Mouse (Mus musculus) CD4-positive, CD25-positive, alpha-beta regulatory T cell, adult 4 months (primary cell): Measurements from ENCODE around the gene Dab1. TPM values are rescaled to one million over a fixed set of nuclear protein-coding genes. Genes with fewer than 3 reads are reported as not detected.

Experiments used
- ATAC-seq: one replicate; pipeline ENCODE4 v1.8.0; 2017
- polyA plus RNA-seq, 2 experiments: library from polyadenylated mRNA; unstranded; fragments of 100-300 nt; shearing (Covaris generic); gene quantifications; one replicate each; pipeline ENCODE4 v1.2.1; 2017

Gene Dab1
- polyA plus RNA-seq, 2 experiments from 2014 or later: 0.26 TPM; not detected in 1

DNA sequence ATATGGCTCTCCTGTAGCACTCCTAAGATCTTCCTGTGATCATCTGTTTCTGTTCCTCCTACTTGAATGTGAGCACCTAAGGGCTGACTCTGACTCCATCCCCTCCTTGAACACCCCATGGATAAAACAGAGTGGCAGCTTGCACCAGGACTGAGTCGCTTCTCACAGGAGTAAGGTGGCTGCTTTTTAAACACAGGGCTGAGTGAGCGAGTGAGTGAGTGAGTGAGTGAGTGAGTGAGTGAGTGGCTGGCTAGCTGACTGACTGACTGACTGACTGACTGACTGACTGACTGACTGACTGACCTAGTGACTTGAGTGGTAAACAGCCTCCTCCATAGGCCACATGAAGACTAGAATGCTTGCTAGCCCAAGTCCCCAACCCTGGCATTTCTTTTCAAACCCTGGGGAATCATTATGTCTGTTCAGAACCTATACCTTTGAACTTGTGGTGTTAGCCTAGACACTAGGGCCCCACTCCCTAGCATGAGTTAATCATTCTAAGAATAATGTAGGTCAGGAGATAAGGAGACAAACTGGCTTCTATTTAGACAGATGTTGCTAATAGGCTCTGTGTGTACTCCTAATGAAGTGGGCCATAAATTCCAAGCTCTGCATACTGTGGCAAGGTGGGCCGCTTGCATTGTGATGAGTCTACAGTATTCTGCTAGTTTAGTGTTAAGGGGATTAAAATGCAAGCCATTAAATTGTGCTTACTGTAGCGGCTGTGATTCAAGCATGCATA lies 910.9 kb downstream of the Dab1 start:
- no peak for ATAC-seq

DNA sequence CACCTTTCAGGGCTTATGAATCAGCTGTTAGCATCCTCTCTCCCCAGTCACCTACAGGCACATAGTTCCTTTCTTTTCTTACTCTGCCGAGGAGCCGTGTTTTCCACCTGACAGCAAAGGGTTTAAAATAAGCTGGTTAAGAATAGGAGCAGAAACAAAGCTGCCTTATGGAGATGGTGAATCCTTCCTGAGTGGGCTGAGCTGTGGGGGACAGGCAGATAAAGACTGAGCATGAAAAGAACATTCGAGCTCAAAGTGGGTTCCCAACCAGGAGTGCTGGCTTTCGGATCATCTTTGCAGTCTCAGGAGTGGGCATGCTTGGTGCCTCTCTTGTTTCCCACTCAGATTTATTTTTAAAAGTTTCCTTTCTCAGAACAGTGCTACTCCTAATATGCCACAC lies 913.7 kb downstream of the Dab1 start:
- no peak for ATAC-seq

- ATAC-seq: no peak
These were observed 919.3 kb downstream of the Dab1 start for GRCm38 (mm10) chr4:104538420-104538819.

DNA sequence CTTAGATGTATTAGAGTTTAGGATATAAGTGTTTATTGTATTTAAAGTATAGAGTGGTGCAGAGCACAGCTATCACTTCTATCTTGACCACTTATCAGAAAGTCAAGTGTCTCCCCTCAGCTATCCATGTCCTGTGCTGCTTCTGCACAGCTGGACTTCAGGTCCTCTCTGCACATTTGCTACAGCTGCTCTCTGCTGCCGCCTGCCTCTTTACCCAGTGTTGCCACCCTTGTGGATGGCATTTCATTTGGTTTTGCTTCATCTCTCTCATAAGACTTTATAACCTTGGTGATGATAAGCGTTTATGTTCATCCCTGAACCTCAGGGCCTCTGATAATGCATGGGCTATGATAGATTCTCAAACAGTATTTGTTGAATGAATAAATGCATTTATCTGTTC lies 919.9 kb downstream of the Dab1 start:
- ATAC-seq: no peak

DNA sequence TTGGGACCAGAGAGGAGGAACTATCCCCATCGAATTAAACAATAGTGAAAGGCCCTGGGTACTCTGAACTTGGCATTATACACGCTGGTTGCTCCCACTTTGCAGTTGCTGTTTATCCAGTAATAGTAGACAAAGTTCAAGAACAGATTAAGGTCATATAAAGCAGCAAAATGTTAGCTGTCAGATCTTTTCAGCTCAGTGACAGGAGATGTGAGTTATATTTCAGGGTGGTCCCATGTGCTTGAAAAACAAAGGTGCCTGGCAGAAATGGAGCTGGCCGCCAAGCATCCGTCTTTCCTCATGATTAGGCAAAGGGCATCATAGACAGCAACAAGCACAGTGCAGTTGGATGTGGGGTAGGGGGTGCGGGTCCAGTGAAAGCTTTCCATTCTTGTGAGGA lies 927.9 kb downstream of the Dab1 start:
- ATAC-seq: no peak

DNA sequence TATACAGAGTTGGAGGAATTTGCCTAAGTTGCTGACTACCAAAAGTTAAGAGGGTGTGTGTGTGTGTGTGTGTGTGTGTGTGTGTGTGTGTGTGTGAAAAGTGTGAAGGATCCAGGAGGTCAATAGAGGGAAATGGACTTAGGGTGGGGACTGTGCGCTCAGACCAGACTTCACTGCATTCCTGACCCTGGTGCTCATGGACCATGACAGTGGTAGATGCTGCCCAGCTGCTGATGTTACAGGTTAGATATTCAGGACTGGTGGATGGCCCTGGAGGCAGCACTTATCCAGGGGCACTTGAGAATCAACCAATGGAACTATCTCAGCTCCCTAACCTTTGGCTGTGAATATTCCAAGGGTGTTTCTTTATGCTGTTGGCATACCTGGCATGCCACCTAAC lies 929.1 kb downstream of the Dab1 start:
- ATAC-seq: no peak

- ATAC-seq: no peak
These were observed 931.5 kb downstream of the Dab1 start for GRCm38 (mm10) chr4:104550581-104551205.

- ATAC-seq: no peak
These were observed 932.4 kb downstream of the Dab1 start for GRCm38 (mm10) chr4:104551390-104552070.

DNA sequence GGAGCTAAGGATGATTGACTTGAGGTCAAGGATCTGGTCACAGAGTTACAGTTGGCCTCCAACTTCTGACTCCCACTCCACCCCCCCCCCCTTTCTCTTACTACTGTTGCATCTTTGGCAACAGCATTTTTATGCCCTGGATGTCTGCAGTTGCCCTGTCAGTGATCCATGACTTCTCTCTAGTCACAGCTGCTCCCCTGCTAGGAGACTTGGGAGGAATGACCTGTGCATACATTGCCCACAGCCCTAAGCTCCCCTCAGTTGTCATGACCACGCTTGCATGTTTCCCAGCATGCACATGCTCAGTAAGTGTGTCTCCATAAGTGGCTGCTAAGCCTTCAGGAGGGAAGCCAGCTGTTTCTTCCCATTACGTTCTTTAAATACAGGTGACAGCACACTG lies 936.2 kb downstream of the Dab1 start:
- ATAC-seq: no peak

- no peak for ATAC-seq
These were observed 944.4 kb downstream of the Dab1 start for GRCm38 (mm10) chr4:104563512-104563911.

- no peak for ATAC-seq
These were observed 951.4 kb downstream of the Dab1 start for GRCm38 (mm10) chr4:104570523-104570922.

- no peak for ATAC-seq
These were observed 953.3 kb downstream of the Dab1 start for GRCm38 (mm10) chr4:104572440-104572839.

DNA sequence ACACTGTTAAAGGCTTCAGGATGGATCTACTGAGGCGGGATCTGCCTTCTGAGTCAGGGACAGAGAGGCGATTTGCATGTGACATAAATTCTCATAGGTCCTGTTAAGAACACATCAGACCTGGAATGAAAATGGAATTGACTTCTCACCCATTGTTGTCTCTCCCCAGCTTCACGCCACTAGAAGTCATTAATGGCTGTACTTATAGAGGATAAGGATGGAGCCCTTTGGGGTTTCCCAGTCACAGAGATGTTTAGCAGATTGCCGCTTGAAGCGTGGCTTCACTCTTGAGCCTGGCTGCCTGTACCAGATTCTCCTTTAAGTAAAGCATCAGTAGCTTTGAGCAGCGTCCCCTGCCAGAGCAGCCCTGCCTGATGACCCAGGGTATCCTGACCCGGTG lies 954.3 kb downstream of the Dab1 start:
- no peak for ATAC-seq

- ATAC-seq: no peak
These were observed 959.2 kb downstream of the Dab1 start for GRCm38 (mm10) chr4:104578370-104578769.

DNA sequence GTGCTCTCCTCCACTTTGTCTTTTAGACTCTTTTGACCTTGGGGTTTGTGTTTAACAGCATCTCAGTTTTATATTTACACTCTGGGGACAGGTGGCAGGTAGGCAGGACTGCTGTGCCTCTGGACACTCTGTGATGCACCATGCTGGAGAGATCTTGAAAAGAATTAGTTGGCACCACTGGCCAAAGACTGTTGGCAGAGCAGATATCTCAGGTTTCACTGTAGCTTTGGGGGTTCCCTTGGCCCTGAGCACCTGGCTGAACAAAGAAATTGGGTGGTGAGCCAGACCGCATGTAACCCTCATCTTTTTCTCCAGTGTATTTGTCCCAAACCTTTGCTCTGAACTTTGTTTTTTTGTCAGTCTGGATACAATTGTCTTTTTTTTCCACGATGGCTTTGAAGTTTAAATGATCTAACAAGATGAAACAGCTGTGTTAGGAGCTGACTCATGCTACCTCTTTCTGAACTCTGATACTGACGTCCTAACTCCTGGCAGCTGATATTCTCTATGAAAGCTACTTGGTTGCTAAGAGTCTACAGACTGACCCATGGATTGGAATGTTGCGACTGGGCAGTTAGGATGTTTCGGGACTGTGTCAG lies 960.9 kb downstream of the Dab1 start:
- ATAC-seq: no peak

GRCm38 (mm10) chr4:104582726-104583125 lies 963.6 kb downstream of the Dab1 start:
- no peak for ATAC-seq

DNA sequence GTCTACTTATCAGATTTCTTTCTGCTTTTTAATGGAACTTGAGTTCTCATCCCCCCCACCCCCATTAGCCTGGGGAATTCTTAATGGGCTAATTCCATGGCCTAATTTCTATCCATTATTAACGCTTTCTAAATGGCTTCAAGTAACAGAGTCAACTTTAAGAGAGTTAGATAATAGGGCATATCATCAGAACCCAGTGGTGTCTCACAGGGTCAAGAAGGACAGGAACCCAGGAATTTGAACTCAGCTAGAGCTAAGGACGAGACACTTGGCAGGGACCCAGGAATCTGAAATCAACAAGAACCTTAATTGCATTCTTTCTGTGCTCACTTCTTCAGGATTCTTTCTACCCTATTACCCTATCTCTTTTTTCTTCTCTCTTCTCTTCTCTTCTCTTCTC lies 968.7 kb downstream of the Dab1 start:
- no peak for ATAC-seq

DNA sequence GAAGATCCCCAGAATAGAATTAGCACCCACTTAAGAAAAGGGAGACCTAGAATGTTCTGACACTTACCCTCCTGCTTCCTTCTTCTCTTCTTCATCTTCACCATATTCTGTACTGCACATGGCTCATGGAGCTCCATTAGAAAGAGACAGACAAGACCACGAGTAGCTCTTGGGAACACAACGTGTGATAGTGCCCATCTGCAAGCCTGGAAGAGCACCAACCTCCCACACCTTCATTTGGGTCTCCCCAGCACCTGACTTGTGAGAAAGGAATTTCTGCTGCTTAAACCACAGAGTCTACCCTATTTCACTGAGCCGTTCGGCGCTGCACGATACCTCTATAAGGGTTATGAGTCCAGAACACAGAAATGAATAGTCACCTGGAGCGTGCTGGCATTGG lies 977.8 kb downstream of the Dab1 start:
- ATAC-seq: no peak

- no peak for ATAC-seq
These were observed 978.6 kb downstream of the Dab1 start for GRCm38 (mm10) chr4:104597490-104598465.

DNA sequence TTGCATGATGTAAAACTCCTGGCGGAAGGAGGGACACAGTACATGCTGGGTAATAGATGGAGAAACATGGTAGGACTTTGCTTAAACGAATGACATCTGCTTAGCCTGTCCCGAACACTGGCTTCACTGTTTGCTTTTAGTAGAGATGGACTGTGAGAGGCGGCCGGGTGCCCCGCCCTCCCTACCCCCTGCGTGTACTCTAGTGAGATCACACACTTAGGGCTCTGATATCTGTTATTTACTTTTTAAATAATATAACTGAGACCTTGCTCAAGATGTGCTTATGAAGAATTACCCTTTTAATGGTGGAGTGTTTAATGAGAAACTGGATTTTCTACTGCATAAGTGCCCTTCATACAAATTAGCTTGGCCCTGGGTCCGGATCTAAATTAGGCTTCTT lies 983.6 kb downstream of the Dab1 start:
- ATAC-seq: no peak

GRCm38 (mm10) chr4:104604298-104604697 lies 985.1 kb downstream of the Dab1 start:
- ATAC-seq: no peak

GRCm38 (mm10) chr4:104606881-104607280 lies 987.7 kb downstream of the Dab1 start:
- no peak for ATAC-seq
